Mouse (Mus musculus): ENCODE data around the gene Gm17660. TPM values are rescaled to one million over a fixed set of nuclear protein-coding genes. Genes with fewer than 3 reads are reported as not detected.
A peak's percentile ranks its signal among the peaks of the same experiment; 100 is the strongest.

Gm17660 gene
- polyA plus RNA-seq, 1 experiment from 2014 or later, result 0.63 TPM

DNA sequence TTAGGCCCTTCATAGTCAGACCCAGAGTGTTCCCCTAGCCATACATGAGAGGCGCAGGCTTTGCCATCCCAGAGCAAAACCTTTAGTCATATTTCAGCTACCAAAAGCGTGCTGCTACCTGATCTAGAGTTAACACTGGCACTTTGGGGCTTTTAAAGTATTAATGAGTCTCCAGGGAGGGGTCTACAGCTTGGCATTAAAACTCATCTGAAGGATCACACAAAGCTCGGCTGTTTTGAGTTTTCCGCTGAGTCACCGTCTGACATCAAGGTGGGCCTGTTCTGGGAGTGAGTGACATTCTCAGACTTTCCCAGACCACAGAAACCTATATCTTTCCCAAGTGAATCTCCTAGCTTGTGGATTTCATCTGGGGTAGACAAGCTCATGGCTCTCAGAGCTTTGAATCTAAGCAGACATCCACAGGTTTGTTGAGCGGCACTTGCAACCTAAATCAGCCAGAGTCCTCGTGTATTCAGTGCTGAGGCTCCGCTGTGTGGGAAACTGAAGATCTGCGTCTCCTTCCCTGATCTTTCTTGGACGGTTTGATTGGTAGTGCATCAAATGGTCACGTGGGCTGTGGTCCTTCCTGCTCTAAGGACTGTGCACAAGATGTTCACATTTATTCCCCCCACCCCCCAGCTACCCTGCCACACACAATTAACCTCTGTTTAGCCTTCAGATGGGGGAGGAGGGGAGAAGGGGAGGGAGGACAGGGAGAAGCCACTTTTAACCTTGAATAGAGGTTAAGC is 30.9 kb upstream of the Gm17660 start:
- peaks cover 40% of the 10 kb centered on the region for H3K4me1 ChIP-seq

DNA sequence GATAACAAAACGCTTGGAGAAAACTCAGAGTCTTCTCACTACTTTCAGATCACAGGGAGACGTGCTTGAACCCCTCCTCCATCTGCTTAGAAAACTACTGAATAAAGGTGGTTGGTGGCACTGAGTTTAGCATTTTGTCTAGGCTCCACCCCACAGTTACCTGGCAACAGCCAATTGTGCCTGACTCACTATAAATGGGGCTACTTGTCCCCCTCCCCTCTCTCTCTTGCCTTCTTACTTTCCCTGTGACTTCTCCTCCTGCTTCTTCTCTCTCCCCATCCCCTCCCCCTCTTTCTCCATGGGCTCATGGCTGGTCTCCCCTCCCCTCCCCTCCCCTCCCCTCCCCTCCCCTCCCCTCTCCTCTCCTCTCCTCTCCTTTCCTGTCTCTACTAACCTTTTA is 26.7 kb upstream of the Gm17660 start:
- Histone ChIP-seq H3K27ac (no peak overlapping the region), H3K36me3 (replicated peaks) (no peaks in the 10 kb centered on the region), H3K27me3 (replicated peaks) (peaks cover 5% of the 10 kb centered on the region; the same call in 1 of the 2 replicates), H3K4me3 (no peak overlapping the region), H3K9me3 (no peaks in the 10 kb centered on the region), H3K4me1 (peaks cover 20% of the 10 kb centered on the region), H3K4me2 (no peak overlapping the region), H3K9ac (no peak overlapping the region)
- WGBS, result 55% methylated on average over 2 of the region's 2 CpGs
- ATAC-seq (replicated peaks), result no peak

More for the DNA sequence above, 30.9 kb upstream of the Gm17660 start:
- Histone ChIP-seq H3K36me3 (replicated peaks) (no peaks in the 10 kb centered on the region), H3K27me3 (replicated peaks) (peaks cover 5% of the 10 kb centered on the region; the same call in 1 of the 2 replicates), H3K9me3 (no peaks in the 10 kb centered on the region), H3K27ac (peak overlapping the region; percentile 75), H3K4me3 (peak overlapping the region; percentile 23; the same call in 1 of the 2 replicates), H3K9ac (0 out of 2 replicates have a peak overlapping the region, but pooled peaks have one; percentile 24), H3K4me2 (peak overlapping the region; percentile 45)
- 37% methylated on average over 11 of the region's 11 CpGs for WGBS
- ATAC-seq (replicated peaks), result peak; percentile 48

DNA sequence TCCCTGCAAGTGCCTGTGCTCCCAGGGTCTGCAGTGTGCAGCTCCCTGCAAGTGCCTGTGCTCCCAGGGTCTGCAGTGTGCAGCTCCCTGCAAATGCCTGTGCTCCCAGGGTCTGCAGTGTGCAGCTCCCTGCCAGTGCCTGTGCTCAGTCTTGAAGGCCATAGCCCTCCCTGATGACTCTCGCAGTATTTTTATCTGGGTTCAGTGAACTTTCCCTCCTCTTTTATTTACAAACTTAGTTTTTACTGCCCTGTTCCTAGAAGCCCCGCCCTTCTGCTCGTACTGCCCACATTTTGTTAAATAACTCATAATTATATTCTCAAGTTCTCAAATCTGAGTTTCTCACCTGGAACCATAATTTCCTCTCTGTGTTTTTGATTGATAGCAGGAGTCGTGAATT is 25.8 kb upstream of the Gm17660 start:
- Histone ChIP-seq H3K4me3 (no peak overlapping the region), H3K27me3 (replicated peaks) (peaks cover 5% of the 10 kb centered on the region; the same call in 1 of the 2 replicates), H3K36me3 (replicated peaks) (no peaks in the 10 kb centered on the region), H3K4me2 (no peak overlapping the region), H3K4me1 (peaks cover 10% of the 10 kb centered on the region), H3K27ac (no peak overlapping the region), H3K9me3 (no peaks in the 10 kb centered on the region), H3K9ac (no peak overlapping the region)
- WGBS, result 79% methylated on average over 4 of the region's 4 CpGs
- ATAC-seq (replicated peaks), result no peak

- WGBS, result 11% methylated on average over 10 of the region's 10 CpGs
- peak; percentile 59 for ATAC-seq (replicated peaks)
- Histone ChIP-seq H3K27me3 (replicated peaks) (peaks cover 3% of the 10 kb centered on the region; the same call in 1 of the 2 replicates), H3K9me3 (no peaks in the 10 kb centered on the region), H3K27ac (0 out of 2 replicates have a peak overlapping the region, but pooled peaks have one; percentile 25), H3K9ac (no peak overlapping the region), H3K4me2 (no peak overlapping the region), H3K4me1 (peaks cover 7% of the 10 kb centered on the region; the same call in 1 of the 2 replicates), H3K4me3 (no peak overlapping the region), H3K36me3 (replicated peaks) (no peaks in the 10 kb centered on the region)
Measured at GRCm38 (mm10) chr5:104101678-104102531, 24.5 kb upstream of the Gm17660 start.

DNA sequence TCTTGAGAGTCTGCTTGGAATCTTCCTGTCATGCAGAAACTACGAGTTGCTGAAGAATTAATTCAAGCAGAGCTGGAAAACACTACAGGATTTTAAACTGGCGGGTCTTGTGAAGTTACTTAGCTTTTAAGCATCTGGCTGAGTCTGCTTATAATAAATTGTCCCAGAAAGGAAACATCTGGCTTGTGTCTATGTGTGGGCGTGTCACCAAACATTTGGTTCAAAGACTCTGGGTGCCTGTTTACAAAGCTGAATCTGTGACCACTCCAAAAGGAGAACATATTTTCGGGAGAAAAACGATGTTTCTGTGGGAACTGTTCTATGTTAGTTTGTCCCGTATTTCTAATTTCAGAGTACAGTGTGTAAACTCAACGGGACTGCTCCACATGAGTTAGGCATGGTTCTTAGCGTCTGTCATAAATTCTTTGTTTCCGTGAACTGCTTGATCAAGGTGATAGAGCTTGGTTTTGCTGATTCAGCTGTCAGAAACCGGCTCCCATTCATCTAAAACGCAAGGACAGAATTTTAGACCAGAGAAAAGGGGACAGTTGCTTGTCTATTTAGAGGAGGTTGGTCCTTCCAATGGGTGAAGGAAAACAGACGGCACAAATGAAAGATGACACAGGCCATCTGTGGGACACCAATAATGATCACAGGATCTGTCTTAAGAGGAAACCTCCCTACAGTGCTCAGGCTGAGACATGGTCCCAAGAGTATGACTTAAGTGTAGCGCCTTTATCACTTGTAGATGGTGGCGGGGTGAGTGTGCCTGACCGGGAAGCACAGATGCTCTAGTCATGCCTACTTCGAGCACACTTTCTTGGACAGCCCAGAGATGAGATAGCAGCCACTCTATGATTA is 18.9 kb upstream of the Gm17660 start:
- H3K27ac ChIP-seq, result no peak overlapping the region
- no peak for ATAC-seq (replicated peaks)

GRCm38 (mm10) chr5:104095416-104096077 is 18.1 kb upstream of the Gm17660 start:
- H3K9me3 ChIP-seq, result no peaks in the 10 kb centered on the region
- H3K4me1 ChIP-seq, result no peaks in the 10 kb centered on the region
- no peak overlapping the region for H3K9ac ChIP-seq
- H3K27ac ChIP-seq, result no peak overlapping the region
- H3K4me3 ChIP-seq, result no peak overlapping the region
- WGBS, result 82% methylated on average over 11 of the region's 11 CpGs
- no peak for ATAC-seq (replicated peaks)
- no peaks in the 10 kb centered on the region for H3K36me3 ChIP-seq (replicated peaks)
- no peak overlapping the region for H3K4me2 ChIP-seq
- no peaks in the 10 kb centered on the region for H3K27me3 ChIP-seq (replicated peaks)

More for the DNA sequence above, 18.9 kb upstream of the Gm17660 start:
- Histone ChIP-seq H3K9me3 (no peaks in the 10 kb centered on the region), H3K4me1 (no peaks in the 10 kb centered on the region), H3K36me3 (replicated peaks) (no peaks in the 10 kb centered on the region), H3K4me3 (no peak overlapping the region), H3K27me3 (replicated peaks) (no peaks in the 10 kb centered on the region), H3K4me2 (no peak overlapping the region), H3K9ac (no peak overlapping the region)
- WGBS, result 84% methylated on average over 16 of the region's 16 CpGs

DNA sequence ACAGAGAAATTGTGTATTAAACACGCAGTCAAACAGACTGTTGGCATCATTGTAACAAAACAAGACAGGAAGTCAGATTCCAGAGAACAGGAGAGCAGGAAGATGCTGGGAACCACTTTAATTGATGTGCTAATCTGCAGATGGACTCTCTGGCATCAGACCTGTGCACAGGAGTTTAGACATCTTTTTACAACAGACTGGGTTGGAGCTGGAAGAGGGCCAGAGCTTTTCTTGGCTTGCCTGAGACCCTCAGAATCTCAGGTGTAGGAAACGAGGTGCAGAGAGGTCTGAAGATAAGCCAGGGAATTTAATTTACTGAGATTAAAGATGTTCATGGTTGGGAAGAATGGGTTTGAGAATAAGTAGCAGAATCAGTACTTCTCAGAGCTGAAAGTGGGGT is 12.3 kb upstream of the Gm17660 start:
- Histone ChIP-seq H3K4me1 (no peaks in the 10 kb centered on the region), H3K4me3 (no peak overlapping the region), H3K27ac (no peak overlapping the region), H3K9ac (no peak overlapping the region), H3K9me3 (no peaks in the 10 kb centered on the region), H3K4me2 (no peak overlapping the region), H3K36me3 (replicated peaks) (no peaks in the 10 kb centered on the region), H3K27me3 (replicated peaks) (no peaks in the 10 kb centered on the region)
- no peak for ATAC-seq (replicated peaks)
- 75% methylated on average over 2 of the region's 2 CpGs for WGBS

- no peak for ATAC-seq (replicated peaks)
- H3K4me3 ChIP-seq, result no peak overlapping the region
- no peak overlapping the region for H3K4me2 ChIP-seq
- no peaks in the 10 kb centered on the region for H3K4me1 ChIP-seq
- H3K27ac ChIP-seq, result no peak overlapping the region
- H3K27me3 ChIP-seq (replicated peaks), result no peaks in the 10 kb centered on the region
- H3K9me3 ChIP-seq, result no peaks in the 10 kb centered on the region
- no peak overlapping the region for H3K9ac ChIP-seq
- 87% methylated on average over 9 of the region's 9 CpGs for WGBS
- no peaks in the 10 kb centered on the region for H3K36me3 ChIP-seq (replicated peaks)
Measured at GRCm38 (mm10) chr5:104085366-104085765, 8.0 kb upstream of the Gm17660 start.

GRCm38 (mm10) chr5:104080736-104081135 is 3.3 kb upstream of the Gm17660 start:
- Histone ChIP-seq H3K4me3 (no peak overlapping the region), H3K4me2 (no peak overlapping the region), H3K9me3 (no peaks in the 10 kb centered on the region), H3K36me3 (replicated peaks) (no peaks in the 10 kb centered on the region), H3K27me3 (replicated peaks) (no peaks in the 10 kb centered on the region), H3K27ac (no peak overlapping the region), H3K4me1 (no peaks in the 10 kb centered on the region), H3K9ac (no peak overlapping the region)
- 90% methylated on average over 6 of the region's 6 CpGs for WGBS
- no peak for ATAC-seq (replicated peaks)

- no peak for ATAC-seq (replicated peaks)
- Histone ChIP-seq H3K27me3 (replicated peaks) (0 out of 2 replicates have a peak, but pooled peaks cover 3% of the 10 kb centered on the region), H3K9ac (no peak overlapping the region), H3K4me2 (no peak overlapping the region), H3K4me1 (peaks cover 5% of the 10 kb centered on the region; the same call in 1 of the 2 replicates), H3K4me3 (no peak overlapping the region), H3K27ac (no peak overlapping the region), H3K9me3 (no peaks in the 10 kb centered on the region), H3K36me3 (replicated peaks) (no peaks in the 10 kb centered on the region)
- WGBS, result 29% methylated on average over 10 of the region's 10 CpGs
Measured at GRCm38 (mm10) chr5:104076361-104076760, 1.0 kb downstream of the Gm17660 start.

DNA sequence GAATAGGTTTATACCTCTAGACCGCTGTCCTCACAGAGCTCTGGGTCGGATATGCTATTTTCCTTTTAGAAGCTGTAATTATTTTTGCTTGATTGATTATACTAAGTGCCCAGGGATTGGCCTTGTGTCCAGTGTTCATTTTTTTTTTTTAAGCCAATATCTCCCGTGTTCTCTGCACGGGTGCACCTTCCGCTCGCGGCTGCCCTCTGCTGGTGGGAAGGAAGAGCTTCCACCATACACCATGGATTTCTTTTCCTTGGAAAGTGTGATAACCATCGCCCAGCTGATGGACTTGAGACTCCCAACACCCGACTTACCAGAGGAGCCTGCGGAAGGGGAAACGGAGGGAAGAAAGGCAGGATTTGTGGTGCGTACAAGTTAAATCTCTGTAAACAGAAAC is 3.0 kb downstream of the Gm17660 start:
- ATAC-seq (replicated peaks), result no peak
- H3K27ac ChIP-seq, result no peak overlapping the region
- H3K4me1 ChIP-seq, result peaks cover 5% of the 10 kb centered on the region; the same call in 1 of the 2 replicates
- no peak overlapping the region for H3K4me2 ChIP-seq
- WGBS, result 34% methylated on average over 12 of the region's 12 CpGs
- H3K9me3 ChIP-seq, result no peaks in the 10 kb centered on the region
- no peaks in the 10 kb centered on the region for H3K36me3 ChIP-seq (replicated peaks)
- H3K27me3 ChIP-seq (replicated peaks), result 0 out of 2 replicates have a peak, but pooled peaks cover 3% of the 10 kb centered on the region
- no peak overlapping the region for H3K9ac ChIP-seq
- no peak overlapping the region for H3K4me3 ChIP-seq

All from midbrain, embryonic 15.5 days (tissue).